Mouse (Mus musculus): Measurements from ENCODE around the gene Dock8. TPM values are rescaled to one million over a fixed set of nuclear protein-coding genes. Genes with fewer than 3 reads are reported as not detected.

Dock8 gene
- total RNA-seq, 1 experiment from 2014 or later: 92.8 TPM

DNA sequence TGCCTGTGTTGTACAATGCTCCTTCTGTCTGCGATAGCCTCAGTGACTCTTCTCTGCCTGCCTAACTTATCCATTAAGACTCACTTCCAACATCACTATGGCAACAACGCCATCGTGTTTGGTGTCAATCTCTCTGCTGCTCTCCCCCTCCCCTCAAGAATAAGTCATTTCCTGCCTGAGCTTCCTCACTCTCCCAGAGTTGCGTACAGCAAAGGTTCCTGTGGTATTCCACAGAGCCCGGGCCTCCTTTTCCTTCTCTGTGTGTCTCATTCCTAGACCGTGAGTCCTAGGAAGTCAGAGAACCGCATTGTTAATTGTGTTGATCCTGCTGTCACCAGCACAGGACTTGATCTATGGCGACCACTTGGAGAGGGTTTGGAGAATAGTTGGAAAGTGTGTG, 4.4 kb upstream of the Dock8 start:
- ATAC-seq (replicated peaks; ENCODE audit: insufficient number of reproducible peaks, low FRiP score, low TSS enrichment, poor library complexity, severe bottlenecking): no peak

DNA sequence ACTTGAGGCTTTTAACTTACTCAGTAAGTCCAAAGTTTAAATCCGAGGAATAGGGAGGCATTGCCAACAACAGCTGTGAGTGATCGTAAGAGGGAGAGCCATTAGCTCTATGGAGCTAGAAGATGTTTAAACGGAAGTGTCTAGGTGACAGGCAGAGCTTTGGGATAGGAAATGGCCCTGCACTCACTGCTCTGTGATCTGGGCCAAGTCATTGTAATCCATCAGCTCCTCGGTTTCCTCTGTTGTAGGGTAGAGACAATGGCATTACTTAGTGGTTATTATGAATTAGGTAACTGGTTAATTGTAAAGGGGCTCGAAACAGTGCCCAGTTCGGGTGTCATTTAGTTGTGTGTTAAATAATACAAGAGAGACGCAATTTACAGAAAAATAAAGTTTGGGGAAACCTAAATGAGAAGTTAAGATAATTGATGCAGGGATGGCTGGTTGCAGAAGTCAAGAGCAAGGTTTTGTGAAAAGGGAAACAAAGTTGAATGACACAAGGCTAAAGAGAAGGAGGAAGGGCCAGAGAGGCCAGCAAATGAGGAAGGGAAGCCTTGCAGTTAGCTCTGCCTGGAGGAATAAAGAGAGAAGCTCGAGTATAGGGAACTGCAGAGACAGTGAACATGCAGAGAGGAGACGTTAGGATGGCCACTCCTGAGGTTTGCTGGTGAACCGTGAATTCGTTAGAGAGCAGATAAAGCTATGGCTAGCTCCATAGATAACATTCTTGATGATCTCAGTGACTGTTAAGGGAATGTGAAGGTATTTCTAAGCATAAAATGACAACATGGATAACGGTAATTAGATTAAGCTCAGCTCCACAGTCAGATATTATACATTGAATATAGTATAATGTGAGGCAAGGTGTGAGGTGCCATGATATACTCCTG, 2.3 kb upstream of the Dock8 start:
- peak; percentile 80 for ATAC-seq (replicated peaks; ENCODE audit: insufficient number of reproducible peaks, low FRiP score, low TSS enrichment, poor library complexity, severe bottlenecking)

DNA sequence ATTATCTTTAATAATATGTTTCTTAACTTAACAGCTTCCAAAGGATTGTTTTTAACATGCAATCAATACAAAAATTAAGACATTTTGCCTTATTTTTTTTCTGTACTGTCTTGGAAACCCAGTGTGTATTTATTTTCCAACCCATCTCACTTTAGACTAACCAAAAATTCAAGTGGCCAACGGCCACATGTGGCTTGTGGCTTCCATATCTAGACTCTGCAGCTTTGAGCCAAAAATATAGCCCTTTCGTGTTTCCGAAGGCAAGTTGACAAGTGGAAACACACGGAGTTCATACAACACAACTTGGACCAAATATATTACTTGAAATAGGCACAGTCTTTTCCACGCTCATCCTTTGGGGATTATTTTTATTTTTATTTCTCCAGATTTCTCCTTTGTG, 773 bp upstream of the Dock8 start:
- no peak for ATAC-seq (replicated peaks; ENCODE audit: insufficient number of reproducible peaks, low FRiP score, low TSS enrichment, poor library complexity, severe bottlenecking)

DNA sequence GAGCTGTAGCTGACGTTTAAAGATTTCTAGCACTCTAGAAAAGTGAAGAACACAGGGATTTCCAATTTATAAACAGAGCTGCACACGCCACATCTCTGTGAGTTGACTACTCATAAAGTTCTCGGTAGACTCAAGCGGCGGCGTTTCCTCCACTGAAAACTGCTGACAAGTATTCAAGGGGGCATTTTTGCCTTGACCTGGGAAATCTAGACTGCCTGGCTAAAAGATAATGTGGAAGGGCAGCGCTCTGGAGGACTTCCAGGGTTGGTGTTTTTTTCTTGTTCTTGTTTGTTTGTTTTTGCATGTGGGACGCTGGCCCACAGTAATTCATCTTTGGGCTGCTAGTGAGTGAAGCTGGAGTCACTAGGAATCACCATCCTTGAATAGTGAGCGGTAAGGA, 819 bp downstream of the Dock8 start:
- ATAC-seq (replicated peaks; ENCODE audit: insufficient number of reproducible peaks, low FRiP score, low TSS enrichment, poor library complexity, severe bottlenecking): no peak

DNA sequence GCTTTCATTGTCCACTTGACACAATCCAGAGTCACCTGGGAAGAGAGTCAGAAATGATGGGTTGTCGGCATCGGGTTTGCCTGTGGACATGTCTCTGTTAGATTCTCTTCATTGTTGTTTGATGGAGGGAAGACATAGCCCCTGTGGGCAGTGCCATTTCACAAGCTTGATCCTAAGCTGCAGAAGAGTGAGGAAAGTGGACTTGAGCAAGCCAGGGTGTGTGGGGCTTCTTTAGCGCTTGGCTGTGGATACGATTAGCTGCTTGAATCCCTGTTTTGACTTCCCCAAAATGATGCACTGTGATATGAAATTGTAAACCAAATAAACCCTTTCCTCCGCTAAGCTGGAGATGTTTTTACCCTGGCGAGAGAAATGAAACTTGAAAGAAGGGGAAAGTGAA, 2.7 kb downstream of the Dock8 start:
- peak; percentile 19; the same call in 1 of the 2 replicates for ATAC-seq (replicated peaks; ENCODE audit: insufficient number of reproducible peaks, low FRiP score, low TSS enrichment, poor library complexity, severe bottlenecking)

DNA sequence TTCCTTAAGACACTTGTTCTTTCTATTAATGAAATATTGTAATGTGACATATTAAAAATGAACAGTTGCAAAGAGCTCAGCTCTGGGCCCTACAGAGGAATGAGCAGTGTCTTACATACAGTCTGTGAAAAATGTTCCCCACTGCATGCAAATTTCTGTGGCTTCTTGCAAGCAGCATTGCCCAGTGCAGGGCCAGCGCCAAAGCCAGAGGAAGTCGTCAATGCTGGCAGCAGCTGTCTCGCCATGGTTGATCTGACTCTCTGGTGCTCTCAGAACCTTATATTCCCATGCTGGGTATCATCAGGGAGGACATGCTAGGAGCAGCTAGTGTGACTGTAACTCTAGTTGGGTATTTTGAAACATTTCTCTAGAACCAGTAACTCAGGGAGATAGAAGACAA, 3.5 kb downstream of the Dock8 start:
- ATAC-seq (replicated peaks; ENCODE audit: insufficient number of reproducible peaks, low FRiP score, low TSS enrichment, poor library complexity, severe bottlenecking): peak; percentile 57

DNA sequence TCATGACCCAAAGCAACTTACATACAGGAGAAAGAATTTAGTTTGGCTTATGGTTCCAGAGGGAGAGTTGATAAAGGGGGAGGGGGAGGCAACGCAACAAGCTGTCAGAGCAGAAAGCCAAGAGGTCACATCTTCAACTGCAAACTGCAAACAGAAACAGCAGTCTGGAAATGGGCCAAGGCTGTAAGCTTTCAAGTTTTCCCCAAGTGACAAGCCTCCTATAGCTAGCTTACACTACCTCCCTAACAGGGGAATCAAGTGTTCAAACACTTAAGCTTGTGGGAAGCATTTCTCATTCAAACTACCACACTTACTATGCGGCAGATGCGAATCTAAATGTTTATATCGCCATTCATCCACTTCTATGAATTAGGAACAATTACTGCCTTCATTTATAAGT, 4.5 kb downstream of the Dock8 start:
- ATAC-seq (replicated peaks; ENCODE audit: insufficient number of reproducible peaks, low FRiP score, low TSS enrichment, poor library complexity, severe bottlenecking): no peak

DNA sequence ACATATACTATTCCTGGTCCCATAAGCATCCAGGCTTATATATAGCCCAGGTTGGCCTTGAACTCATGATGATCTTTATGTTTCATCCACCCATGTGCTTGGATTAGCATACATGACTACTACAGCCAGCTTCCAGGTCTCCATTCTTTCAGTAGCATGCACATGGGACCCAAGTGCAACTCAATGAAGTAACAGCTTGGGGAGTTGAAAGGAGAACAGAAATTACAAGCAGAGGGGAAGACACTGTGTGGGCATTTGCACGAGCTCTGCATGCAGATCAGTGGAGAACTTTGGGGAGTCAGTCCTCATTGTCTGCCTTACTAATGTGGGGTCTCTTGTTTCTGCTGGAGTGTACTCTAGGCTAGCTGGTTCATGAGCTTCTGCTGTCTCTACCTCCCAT, 7.4 kb downstream of the Dock8 start:
- peak; percentile 49; the same call in 1 of the 2 replicates for ATAC-seq (replicated peaks; ENCODE audit: insufficient number of reproducible peaks, low FRiP score, low TSS enrichment, poor library complexity, severe bottlenecking)

DNA sequence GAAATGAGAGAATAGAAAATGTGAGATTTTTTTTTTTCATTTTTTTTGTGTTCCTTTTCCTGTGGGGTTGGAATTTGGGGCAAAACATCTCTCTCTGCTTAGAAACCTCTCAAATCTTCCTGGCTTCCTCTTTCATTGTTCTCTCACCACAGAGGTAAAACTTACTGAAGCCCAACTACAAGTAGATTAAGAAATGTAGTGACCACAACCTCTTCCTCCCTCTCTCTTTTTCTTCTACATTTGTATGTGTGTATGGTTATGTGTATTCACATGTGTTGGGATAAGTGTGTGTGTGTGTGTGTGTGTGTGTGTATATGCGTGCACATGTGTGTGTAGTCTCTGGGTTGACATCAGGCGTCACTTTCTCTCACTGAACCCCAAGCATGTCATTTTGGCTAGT, 9.2 kb downstream of the Dock8 start:
- 0 out of 2 replicates have a peak, but pooled peaks have one; percentile 37 for ATAC-seq (replicated peaks; ENCODE audit: insufficient number of reproducible peaks, low FRiP score, low TSS enrichment, poor library complexity, severe bottlenecking)

DNA sequence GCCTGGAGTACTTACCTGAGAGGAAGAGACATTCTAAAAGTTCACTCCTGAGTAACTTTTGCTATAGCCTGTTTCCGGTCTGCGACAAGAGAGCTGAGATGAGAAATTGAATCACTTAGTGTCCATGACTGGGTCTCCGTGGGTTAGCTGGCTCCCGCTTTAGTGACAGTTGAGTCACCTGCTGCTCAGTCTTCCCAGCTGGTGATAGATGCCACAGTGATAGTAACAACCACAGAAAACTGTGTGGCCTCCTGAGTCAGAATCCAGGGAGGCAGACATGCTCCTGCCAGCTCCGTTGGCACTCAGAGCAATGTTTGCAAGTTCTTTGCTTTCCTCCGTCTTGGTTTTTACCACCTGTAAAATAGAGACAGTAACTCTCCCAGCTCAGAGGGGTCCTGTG, 23.4 kb downstream of the Dock8 start:
- ATAC-seq (replicated peaks; ENCODE audit: insufficient number of reproducible peaks, low FRiP score, low TSS enrichment, poor library complexity, severe bottlenecking): no peak

DNA sequence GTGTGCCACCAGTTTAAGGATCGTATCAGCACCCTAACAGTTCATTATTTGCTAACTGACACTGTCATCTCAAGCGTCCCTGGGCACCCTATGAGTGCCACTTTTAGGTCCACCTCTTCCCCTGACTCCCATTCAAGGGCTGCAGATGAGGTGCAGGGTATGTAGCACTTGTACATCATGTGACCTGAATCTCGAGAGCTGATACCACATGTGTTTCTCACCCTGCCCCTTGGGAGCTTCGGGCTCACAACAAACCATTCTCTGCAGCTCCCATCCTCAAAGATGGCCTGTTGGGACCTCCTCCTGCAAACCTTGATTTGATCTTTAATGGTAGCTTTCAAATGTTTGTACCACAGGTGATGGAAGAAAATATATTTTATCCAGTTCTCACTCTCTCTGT, 32.4 kb downstream of the Dock8 start:
- ATAC-seq (replicated peaks; ENCODE audit: insufficient number of reproducible peaks, low FRiP score, low TSS enrichment, poor library complexity, severe bottlenecking): no peak

DNA sequence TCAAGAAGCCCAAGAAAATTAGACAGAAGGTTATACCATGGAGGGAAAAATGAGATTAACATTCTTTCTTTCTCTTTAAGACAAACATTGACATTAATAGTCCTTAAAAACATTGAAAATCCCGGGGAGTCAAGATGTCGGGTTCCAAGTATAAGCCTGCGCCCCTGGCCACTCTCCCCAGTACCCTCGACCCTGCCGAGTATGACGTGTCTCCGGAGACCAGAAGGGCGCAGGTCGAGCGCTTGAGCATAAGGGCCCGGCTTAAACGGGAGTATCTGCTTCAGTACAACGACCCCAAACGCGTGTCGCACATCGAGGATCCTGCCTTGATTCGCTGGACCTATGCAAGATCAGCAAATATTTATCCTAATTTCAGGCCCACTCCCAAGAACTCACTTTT, 33.7 kb downstream of the Dock8 start:
- 0 out of 2 replicates have a peak, but pooled peaks have one; percentile 47 for ATAC-seq (replicated peaks; ENCODE audit: insufficient number of reproducible peaks, low FRiP score, low TSS enrichment, poor library complexity, severe bottlenecking)

DNA sequence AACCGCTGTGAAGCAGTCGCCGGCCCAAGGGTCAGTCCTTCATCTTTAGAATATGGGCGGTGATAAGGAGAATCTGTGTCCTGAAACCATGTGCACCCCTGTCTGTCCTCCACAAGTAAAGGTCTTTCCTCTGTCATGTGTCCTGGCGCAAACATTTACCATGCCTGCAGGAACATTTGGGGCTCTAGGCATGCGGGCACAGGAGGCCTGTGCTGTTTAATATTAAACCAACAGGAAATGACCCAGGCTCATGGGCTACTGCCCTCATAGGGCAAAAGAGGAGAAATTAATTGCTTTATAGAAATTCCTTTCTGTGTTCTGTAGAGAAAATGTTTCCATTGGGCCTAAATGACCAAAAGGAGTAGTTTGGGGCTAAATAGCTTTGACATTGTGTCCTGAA, 36.5 kb downstream of the Dock8 start:
- no peak for ATAC-seq (replicated peaks; ENCODE audit: insufficient number of reproducible peaks, low FRiP score, low TSS enrichment, poor library complexity, severe bottlenecking)

DNA sequence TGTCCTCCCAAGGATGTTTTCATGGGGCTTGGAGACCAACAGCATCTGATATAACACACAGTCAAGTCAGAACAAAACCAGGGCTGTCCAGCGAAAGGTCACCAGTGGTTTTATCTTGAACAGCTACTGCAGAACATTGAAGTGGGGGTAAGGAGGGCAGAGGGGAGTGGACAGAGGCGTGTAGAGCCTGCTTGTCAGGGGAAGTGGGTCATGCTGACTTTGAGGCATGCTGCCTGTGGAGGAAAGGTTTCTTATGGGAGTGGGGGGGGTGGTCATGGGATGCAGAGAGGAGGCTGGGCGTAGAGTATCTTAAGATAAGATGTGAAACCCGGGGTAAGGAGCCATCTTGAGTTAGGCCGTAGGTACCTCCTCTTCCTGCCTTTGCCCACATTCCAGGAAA, 37.5 kb downstream of the Dock8 start:
- no peak for ATAC-seq (replicated peaks; ENCODE audit: insufficient number of reproducible peaks, low FRiP score, low TSS enrichment, poor library complexity, severe bottlenecking)

DNA sequence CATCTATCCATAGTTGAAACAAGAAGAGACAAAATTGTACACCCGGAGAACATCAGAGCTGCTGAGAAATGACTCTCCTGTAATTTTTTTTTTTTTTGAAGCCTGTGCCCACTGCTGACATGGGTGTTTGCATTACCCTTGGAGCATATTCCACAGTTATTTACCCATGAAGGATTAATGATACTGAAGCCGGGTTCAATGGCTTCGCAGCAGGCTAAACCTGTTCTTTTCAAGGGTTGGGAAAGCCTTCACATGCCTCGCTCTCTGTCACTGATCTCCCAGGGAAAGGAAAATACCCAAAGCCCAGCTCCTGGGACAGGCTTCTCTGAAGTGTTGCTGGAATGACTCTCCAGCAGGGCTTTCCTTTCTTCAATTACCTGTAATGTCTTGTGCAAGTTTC, 37.9 kb downstream of the Dock8 start:
- ATAC-seq (replicated peaks; ENCODE audit: insufficient number of reproducible peaks, low FRiP score, low TSS enrichment, poor library complexity, severe bottlenecking): no peak

DNA sequence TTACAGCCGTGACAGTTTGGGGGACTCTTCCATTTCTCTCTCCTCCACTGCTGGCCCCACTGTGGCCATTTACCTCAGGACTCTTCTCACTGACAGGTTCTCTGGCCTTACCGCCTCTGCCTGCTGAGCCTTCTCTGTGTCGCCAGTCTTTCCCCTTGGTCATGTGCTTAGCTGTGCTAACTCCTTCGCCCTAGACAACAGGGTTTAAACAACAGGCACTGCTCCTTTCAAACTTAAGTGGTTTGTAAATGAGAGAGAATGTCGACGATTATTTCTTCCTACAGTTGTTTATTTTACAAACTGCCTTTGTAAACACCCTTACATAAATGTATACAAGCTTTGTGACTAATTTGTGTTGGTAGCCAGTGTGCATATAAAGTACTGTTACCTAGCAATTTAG, 39.0 kb downstream of the Dock8 start:
- ATAC-seq (replicated peaks; ENCODE audit: insufficient number of reproducible peaks, low FRiP score, low TSS enrichment, poor library complexity, severe bottlenecking): no peak

DNA sequence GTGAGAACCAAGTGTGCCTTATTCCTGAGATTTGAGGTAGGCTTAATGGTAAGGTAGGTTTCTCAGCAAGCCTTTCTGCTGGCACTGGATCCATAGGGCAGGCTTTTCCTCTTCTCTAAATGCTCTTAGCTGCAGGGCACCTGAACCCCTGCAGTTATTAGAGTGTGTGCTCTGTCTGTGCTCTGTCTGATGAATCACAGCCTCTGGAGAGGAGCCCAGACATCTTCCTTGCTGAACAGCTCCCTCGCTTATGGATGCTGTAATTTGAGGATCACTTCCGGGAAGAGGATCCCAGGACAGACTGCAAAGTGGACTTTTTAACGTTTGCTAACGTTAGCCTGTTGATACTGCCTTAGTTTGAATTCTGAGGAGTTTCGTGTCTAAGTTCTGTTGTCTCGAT, 41.9 kb downstream of the Dock8 start:
- no peak for ATAC-seq (replicated peaks; ENCODE audit: insufficient number of reproducible peaks, low FRiP score, low TSS enrichment, poor library complexity, severe bottlenecking)

DNA sequence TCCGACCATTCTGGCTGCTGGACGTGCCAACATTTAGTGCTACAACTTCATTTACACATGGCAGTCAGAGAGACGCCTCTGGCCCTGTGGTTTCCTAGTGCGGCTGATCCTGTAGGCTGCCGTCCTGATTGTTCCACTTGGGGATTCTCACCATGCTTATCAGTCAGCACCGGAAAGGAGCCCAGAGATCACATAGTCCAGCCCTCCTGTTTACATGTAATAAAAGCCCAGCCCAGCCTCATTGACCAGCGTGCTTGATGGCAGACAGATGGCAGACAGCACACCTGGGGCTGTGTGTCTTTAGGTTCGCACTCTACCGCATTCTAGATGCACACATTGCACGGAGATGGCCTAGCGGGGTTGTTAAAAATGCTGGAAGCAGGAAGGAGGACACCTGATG, 43.6 kb downstream of the Dock8 start:
- no peak for ATAC-seq (replicated peaks; ENCODE audit: insufficient number of reproducible peaks, low FRiP score, low TSS enrichment, poor library complexity, severe bottlenecking)

DNA sequence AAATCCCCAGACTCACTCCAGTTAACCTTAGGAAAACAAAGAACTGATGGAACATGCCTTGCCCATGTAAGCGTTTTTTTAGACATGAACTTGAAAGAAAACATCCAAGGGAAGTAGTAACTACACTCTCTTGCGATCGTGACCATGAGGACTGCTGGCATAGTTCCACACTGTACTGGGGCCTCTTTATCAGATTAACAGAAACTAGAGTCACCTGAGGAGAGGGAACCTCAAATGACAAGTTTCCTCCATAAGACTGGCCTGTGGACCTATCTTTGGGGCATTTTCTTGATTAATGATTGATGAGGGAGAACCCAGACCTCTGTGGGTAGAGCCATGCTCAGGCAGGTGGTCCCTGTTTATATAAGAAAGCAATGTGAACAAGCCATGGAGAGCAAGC, 44.7 kb downstream of the Dock8 start:
- no peak for ATAC-seq (replicated peaks; ENCODE audit: insufficient number of reproducible peaks, low FRiP score, low TSS enrichment, poor library complexity, severe bottlenecking)

DNA sequence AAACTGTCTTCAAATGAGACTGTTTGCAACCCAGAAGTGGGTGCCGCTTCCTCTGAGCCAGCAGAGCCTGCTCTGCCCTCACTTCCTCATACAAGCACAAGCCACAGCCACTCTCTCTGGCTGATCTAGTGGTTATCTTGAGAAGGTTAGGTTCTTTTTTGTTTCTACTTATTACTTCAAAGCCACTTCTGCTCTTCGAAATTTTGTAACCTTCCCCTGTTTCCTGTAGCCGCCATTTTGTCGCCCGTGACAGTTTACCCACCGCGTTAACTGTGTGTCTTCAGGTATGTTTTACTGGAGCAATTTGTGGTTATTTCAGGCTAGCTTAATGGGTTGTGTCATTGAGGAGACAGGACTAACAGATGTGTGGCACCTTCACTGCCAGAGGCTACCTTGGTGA, 53.0 kb downstream of the Dock8 start:
- ATAC-seq (replicated peaks; ENCODE audit: insufficient number of reproducible peaks, low FRiP score, low TSS enrichment, poor library complexity, severe bottlenecking): peak; percentile 96

DNA sequence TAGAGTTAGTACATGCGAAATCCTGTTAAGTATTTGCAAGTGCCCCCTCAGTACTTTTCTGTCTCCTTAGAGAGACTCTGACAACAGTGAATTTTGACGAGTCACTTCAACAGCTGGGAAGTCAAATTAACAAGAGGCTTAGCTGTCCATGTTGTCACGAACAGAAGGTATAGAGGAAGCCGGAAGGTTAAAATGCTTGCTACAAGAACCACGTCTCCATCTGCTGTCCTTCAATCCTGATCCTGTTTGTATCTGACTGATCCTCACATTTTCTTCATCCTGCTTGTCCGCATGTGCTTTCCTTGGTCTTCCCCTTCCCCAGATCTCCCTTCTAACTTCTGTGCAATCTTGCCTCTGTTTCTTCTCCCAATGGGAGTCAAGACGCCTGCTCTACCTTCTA, 53.8 kb downstream of the Dock8 start:
- ATAC-seq (replicated peaks; ENCODE audit: insufficient number of reproducible peaks, low FRiP score, low TSS enrichment, poor library complexity, severe bottlenecking): no peak

All from monocyte, adult 5-6 weeks (primary cell).